Mouse (Mus musculus) lung, adult 2 months (tissue): Measurements from ENCODE around the gene Osbpl7.

Source experiments
- CTCF ChIP-seq: fragments of 200-500 bp; IDR thresholded peaks from 2 replicates; pipeline ENCODE4 v1.5.1; 2011; ENCODE audit warnings: mild to moderate bottlenecking, low read length, control low read depth; ENCODE audit not compliant: insufficient read depth
- POLR2A ChIP-seq: fragments of 200-500 bp; IDR thresholded peaks from 2 replicates; pipeline ENCODE4 v1.6.1; 2011; ENCODE audit warnings: low read depth, mild to moderate bottlenecking, control low read depth, low read length, borderline replicate concordance; ENCODE audit errors: extremely low read depth

DNA sequence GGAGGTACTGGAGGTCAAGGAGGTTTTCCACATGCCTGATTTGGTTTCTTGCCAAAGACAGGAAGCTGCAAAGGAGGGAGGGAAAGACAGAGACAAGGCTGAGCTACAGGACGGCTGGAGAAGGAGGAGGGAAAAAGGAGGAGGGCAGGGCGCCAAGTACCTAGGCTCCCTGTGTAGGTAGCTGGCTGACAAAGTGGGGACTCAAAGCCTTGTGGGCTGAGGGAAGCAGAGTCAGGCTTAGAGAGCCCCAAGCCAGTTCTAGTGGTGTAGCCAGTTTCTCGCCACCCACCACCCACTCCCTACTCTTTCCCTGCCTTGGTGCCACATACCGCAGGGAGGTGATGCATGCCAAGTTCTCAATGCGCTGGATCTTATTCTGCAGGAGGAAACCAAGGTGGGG, 14.3 kb upstream of the Osbpl7 start:
- TF ChIP-seq CTCF: no peak
- no peak for TF ChIP-seq POLR2A
